Mouse (Mus musculus) fibroblast of lung, adult 2 months (primary cell): Measurements from ENCODE around the gene Cacna1f.

ENCODE experiments used
- DNase-seq: peaks from one replicate; pipeline ENCODE4 v3.0.0-alpha.2; 2011; ENCODE audit warnings: low read depth

Cacna1f gene

DNA sequence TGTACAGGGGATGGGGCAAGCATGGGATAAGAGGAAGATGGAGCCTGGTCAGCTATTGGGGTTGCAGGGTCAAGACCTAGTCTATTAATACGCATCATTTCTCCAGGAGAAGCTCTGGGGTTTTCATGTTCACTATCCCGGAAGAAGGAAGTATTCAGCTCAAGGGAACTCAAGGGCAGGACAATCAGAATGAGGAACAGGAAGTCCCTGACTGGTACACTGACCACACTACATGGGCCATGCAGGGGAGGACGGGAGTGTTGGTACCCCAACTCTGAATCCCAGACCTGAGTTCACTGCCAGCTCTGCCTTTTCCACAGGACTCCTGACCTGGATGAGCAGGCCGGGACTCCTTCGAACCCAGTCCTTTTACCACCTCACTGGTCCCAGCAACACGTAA lies 25.7 kb downstream of the Cacna1f start:
- no peak for DNase-seq

DNA sequence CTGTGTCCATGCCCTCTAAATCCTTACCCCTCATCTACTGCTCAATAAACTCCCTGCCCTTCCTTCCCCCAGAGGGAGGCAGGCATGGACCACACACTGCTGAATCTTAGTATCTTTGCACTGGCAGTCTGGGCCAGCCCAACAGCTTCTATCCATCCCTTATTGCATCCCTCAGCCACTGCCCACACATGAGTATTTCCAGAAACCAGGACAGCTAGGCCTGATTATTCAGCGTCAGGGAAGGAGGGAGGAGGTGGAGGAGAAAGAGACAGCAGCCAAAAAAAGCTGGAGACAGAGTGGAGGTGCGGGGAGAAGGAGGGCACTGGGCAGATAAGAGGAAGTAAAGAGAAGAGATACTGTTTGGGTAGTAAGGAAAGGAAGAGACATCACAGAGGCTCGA lies 28.2 kb downstream of the Cacna1f start:
- DNase-seq = no peak

DNA sequence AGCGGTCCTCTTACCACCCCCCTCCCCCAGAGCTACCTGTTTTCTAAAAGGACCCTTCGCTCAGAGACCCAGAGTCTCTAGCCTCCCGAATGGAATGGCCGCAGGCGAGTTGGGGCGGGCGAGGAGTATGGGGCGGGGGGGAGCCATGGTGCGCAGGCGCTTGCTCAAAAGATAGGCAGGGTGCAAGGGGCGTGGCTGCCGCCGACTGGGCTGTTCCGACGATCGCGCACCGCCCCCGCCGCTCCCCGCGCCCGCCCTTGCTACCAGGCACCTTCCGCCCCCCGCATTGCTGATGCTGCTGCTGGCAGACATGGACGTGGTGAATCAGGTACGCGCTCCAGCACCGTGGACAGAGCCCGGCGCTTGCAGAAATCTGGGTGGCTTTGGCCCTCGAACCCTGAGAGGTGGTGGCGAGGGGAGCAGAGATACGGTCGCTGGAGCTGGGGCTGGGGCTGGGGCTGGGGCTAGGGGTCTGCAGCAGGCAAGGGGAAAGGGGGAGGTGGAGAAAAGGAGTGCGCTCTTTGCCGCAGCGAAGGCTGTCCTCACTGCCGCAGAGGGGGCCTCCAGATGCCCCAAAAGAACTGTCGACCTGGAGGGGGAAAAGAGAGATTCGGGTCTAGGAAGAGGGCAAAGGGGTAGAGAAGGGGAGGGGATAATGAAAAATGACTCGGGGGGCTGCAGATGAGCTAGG lies 31.7 kb downstream of the Cacna1f start, which contains the start of gene Syp:
Gene Syp (plus strand): TSS at position 71 of the 691 bp plus-strand sequence.
- DNase-seq = no peak

DNA sequence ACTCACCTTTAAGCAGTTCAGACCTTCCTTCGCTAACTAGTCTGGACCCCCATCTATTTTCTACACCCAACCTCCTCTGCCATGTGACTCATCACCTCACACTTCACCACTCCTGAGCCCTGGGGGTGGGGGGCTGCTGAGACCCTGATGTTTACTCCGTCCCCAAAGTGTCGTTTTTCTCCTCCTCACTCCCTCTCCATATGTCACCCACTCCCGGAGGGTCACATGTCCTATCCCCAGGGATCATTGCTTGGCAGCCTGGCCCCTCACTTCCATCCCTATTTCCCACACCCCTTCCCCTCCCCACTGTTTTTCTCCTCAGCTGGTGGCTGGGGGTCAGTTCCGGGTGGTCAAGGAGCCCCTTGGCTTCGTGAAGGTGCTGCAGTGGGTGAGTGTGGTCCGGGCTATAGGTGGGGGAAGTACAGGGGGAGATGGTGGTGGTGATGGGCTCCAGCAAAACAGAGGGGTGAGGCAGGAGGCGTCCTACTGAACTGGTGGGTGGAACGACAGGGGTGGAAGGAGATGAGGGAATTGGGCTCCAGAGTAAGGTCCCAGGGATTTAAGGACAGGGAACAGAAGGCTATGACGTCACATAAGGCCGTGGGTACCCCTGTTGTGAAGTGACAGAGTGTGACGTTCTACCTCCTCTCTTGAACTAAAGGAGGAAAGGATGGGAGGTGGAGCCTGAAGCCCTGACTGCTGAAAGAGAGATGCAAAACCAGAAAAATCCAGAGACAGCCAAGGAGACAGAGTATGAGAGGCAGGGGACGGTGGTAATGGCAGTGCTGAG lies 32.8 kb downstream of the Cacna1f start:
- no peak for DNase-seq

GRCm38 (mm10) chrX:7640785-7641184 lies 33.9 kb downstream of the Cacna1f start:
- no peak for DNase-seq

- no peak for DNase-seq
Observed at GRCm38 (mm10) chrX:7645349-7645748, 38.5 kb downstream of the Cacna1f start.

GRCm38 (mm10) chrX:7648671-7649304 lies 41.9 kb downstream of the Cacna1f start:
- peak; percentile 94 for DNase-seq

DNA sequence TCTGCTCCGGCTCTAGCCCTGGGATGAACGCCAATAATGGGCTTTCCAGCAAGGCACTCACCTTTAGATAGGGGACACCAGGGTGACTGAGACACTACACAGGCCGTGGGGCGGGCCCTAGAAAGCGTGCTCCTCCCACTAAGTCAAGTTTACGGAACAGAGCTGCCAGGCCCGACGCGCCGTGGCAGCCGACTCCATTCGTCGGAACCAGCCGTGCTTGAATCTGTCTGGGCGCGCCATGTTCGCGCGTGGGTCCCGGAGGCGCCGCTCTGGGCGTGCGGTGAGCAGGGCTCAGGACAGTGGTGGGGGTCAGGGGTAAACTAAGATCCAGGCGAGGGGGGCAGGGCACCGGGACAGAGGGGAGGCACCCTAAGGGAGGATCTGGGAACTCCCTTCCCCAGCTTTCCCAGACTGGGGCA lies 50.3 kb downstream of the Cacna1f start, which contains the start of gene Prickle3:
Gene Prickle3 (plus strand): TSS at position 40 of the 419 bp plus-strand sequence.
- no peak for DNase-seq

- DNase-seq = no peak
Observed at GRCm38 (mm10) chrX:7658031-7658784, 51.3 kb downstream of the Cacna1f start.

GRCm38 (mm10) chrX:7658785-7659589 lies 52.1 kb downstream of the Cacna1f start:
- DNase-seq = no peak

- DNase-seq = no peak
Observed at GRCm38 (mm10) chrX:7661086-7661485, 54.2 kb downstream of the Cacna1f start.

DNA sequence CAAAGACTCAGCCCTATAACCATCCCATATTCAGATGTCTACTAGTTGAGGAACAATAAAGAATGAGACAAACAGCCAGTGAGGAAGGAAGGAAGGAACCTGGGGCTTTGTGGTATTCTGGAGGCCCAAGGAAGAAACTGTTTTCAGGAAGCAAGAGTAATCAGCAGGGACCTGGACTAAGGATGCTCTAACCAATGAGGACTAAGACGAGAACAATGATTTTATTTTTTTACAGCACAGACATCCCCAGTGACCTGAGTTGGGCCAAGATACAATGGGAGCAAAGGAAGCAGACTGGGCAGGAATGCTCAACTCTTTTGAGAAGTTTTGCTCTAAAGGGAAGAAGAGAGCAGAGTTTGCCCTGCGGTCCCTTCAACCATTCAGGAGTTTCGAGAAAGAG lies 56.1 kb downstream of the Cacna1f start:
- DNase-seq = no peak

- DNase-seq = no peak
Observed at GRCm38 (mm10) chrX:7664791-7665190, 57.9 kb downstream of the Cacna1f start.

- DNase-seq = no peak
Observed at GRCm38 (mm10) chrX:7665739-7666502, 59.0 kb downstream of the Cacna1f start.

DNA sequence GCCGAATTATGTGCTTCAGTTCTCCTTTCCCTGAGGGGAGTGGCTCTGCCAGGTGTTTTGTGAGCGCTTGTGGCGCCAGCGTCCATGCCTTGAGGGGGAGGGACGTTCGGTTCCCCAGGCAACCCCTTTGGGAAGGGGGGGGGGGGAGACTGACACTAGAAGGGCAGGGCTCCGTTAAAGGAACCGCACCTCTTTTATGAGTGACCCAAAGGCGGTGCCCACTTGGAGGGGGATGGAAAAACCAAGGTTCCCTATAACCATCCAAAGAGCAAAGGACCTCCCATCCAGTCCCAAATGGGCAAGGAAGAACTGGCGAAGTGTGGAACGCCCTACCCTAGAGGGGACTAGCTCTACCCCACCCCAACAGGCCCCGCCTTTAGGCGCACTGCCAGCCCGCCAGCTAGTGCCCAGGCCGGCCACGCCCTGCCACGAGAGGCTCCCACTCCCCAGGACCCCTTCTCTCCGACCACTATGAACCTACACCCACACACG lies 63.6 kb downstream of the Cacna1f start:
- DNase-seq = no peak

GRCm38 (mm10) chrX:7670921-7671623 lies 64.2 kb downstream of the Cacna1f start, which contains the start of gene Plp2:
Gene Plp2 (minus strand): TSS chrX:7671390.
- no peak for DNase-seq

DNA sequence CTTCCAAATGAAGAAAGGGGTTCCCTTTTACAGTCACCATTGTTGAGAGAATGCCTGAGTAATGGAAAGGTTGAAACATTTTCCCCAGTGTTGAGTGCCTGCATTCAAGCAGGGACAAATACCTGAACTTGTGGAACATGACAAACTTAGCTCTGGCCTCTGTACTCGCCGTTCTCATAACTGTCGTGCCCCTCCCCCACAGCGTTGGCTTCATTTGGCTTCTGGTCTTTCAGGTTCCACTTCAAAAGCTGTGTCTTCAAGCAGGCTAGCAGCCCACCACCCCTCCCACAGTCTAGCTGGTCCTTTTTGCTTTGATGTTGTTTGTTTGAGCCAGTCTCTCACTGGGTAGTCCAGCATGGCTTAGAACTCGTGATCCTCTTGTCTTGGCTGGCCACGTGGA lies 65.9 kb downstream of the Cacna1f start:
- no peak for DNase-seq

DNA sequence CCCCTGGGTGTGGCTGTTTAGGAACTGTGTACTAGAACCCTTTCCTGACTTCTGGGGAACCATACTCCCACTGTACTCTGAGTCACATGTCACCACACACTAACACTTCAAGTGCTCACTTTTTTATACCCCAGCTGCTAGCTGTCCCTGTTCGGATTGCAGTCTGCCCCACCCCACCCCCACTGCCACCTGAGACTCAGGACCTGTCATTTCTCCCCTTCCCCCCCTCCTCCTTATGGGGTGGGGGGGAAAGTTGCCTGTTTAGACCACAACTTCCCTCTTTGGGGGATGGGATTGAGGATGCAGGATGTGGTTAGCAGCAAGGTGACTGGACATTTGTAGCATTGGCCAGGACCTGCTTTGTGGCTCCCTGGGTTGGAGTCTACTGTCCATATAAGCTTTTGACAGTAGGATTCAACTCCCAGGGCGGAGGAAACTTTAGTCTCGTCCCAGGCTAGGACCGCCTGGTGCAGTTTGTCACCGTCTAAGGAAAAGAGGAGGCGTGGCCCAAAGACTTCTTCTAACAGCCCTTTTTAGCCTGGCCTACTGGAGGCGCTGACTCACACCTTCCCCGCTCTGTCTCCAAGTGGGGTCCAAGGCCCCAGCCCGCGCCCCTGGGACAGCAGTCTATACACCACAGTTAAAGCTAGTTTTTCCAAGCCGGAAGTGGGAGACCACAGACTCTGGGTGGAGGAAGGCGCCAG lies 66.8 kb downstream of the Cacna1f start:
- DNase-seq = no peak
